Mouse (Mus musculus) MEL (cell line): ENCODE measurements around the gene Tagap. TPM values are rescaled to one million over a fixed set of nuclear protein-coding genes. Genes with fewer than 3 reads are reported as not detected.

Experiments used
- DNase-seq: peaks from one replicate; pipeline ENCODE4 v3.0.0; 2011; ENCODE audit warnings: low read depth, low spot score
- H3K27ac ChIP-seq: 2 replicates; pipeline ENCODE4 v1.5.1; 2012; ENCODE audit warnings: low read depth, mild to moderate bottlenecking, control low read depth, low read length, moderate library complexity; ENCODE audit not compliant: control insufficient read depth
- H3K27me3 ChIP-seq, 2 experiments: fragments of 150-350 bp in 1 of 2; sonication (generic) in 1 of 2; 2 replicates each; pipeline ENCODE4 v1.6.1; 2012; ENCODE audit warnings: low read length in 2 of 2, mild to moderate bottlenecking in 2 of 2, improper control_type of control experiment in 1 of 2, moderate library complexity in 1 of 2; ENCODE audit not compliant: insufficient read depth in 2 of 2, control insufficient read depth in 1 of 2
- H3K36me3 ChIP-seq, 2 experiments: 2 replicates each; pipeline ENCODE4 v1.6.1; 2012 to 2014; ENCODE audit warnings: low read length in 2 of 2, improper control_type of control experiment in 1 of 2, inconsistent platforms in 1 of 2, mild to moderate bottlenecking in 1 of 2; ENCODE audit not compliant: insufficient read depth in 2 of 2, control insufficient read depth in 1 of 2
- H3K4me1 ChIP-seq, 2 experiments: fragments of 150-350 bp in 1 of 2; sonication (generic) in 1 of 2; 2 replicates each; pipeline ENCODE4 v1.6.1; 2012; ENCODE audit warnings: low read length in 2 of 2, improper control_type of control experiment in 1 of 2, mild to moderate bottlenecking in 1 of 2; ENCODE audit not compliant: insufficient read depth in 2 of 2, control insufficient read depth in 1 of 2
- H3K4me3 ChIP-seq, 2 experiments: fragments of 150-350 bp in 1 of 2; sonication (generic) in 1 of 2; 2 replicates each; pipeline ENCODE4 v1.5.1; 2012; ENCODE audit warnings: low read depth in 2 of 2, low read length in 2 of 2, mild to moderate bottlenecking in 2 of 2, moderate library complexity in 2 of 2, control low read depth in 1 of 2, improper control_type of control experiment in 1 of 2; ENCODE audit not compliant: control insufficient read depth in 1 of 2, insufficient read depth in 1 of 2
- H3K79me2 ChIP-seq: 2 replicates; pipeline ENCODE4 v1.6.1; 2012; ENCODE audit warnings: mild to moderate bottlenecking, low read length, moderate library complexity; ENCODE audit not compliant: control insufficient read depth, poor library complexity, insufficient read depth
- H3K9ac ChIP-seq: 2 replicates; pipeline ENCODE4 v1.6.1; 2012; ENCODE audit warnings: low read depth, mild to moderate bottlenecking, control low read depth, low read length, moderate library complexity; ENCODE audit not compliant: control insufficient read depth, poor library complexity, severe bottlenecking
- H3K9me3 ChIP-seq: fragments of 150-350 bp; sonication (generic); replicated peaks from 2 replicates; pipeline ENCODE4 v1.6.1; 2012; ENCODE audit warnings: mild to moderate bottlenecking, low read length, improper control_type of control experiment, moderate library complexity; ENCODE audit not compliant: insufficient read depth
- CHD1 ChIP-seq: IDR thresholded peaks from 2 replicates; pipeline ENCODE4 v1.6.1; 2012; ENCODE audit warnings: low read depth, mild to moderate bottlenecking, inconsistent platforms, low read length, improper control_type of control experiment
- E2F4 ChIP-seq: IDR thresholded peaks from 2 replicates; pipeline ENCODE4 v1.6.1; 2011; ENCODE audit warnings: low read depth, low read length, improper control_type of control experiment, borderline replicate concordance
- EP300 ChIP-seq, 2 experiments: IDR thresholded peaks; 2 replicates each; pipeline ENCODE4 v1.6.1; 2011; ENCODE audit warnings: improper control_type of control experiment in 2 of 2, low read length in 2 of 2, low read depth in 1 of 2, mild to moderate bottlenecking in 1 of 2
- ETS1 ChIP-seq: IDR thresholded peaks from 2 replicates; pipeline ENCODE4 v1.6.1; 2012; ENCODE audit warnings: low read depth, mild to moderate bottlenecking, inconsistent platforms, low read length, improper control_type of control experiment, moderate library complexity
- GABPA ChIP-seq: IDR thresholded peaks from 2 replicates; pipeline ENCODE4 v1.6.1; 2012; ENCODE audit warnings: low read depth, mild to moderate bottlenecking, inconsistent platforms, low read length, improper control_type of control experiment, moderate library complexity
- GATA1 ChIP-seq: IDR thresholded peaks from 2 replicates; pipeline ENCODE4 v1.6.1; 2011; ENCODE audit warnings: low read depth, low read length, improper control_type of control experiment
- HCFC1 ChIP-seq: IDR thresholded peaks from 2 replicates; pipeline ENCODE4 v1.6.1; 2012; ENCODE audit warnings: low read depth, mild to moderate bottlenecking, inconsistent platforms, low read length, improper control_type of control experiment, moderate library complexity
- KAT2A ChIP-seq: conservative IDR thresholded peaks from 2 replicates; pipeline ENCODE4 v1.6.1; 2012; ENCODE audit warnings: low read depth, low read length, improper control_type of control experiment, inconsistent platforms
- MAX ChIP-seq: IDR thresholded peaks from 2 replicates; pipeline ENCODE4 v1.6.1; 2011; ENCODE audit warnings: low read length, improper control_type of control experiment
- MAZ ChIP-seq: IDR thresholded peaks from 2 replicates; pipeline ENCODE4 v1.6.1; 2012; ENCODE audit warnings: low read depth, mild to moderate bottlenecking, inconsistent platforms, low read length, improper control_type of control experiment
- MEF2A ChIP-seq: IDR thresholded peaks from 2 replicates; pipeline ENCODE4 v1.6.1; 2014; ENCODE audit warnings: low read depth, mild to moderate bottlenecking, inconsistent platforms, low read length, improper control_type of control experiment; ENCODE audit not compliant: poor library complexity, insufficient replicate concordance, severe bottlenecking; ENCODE audit errors: extremely low read depth
- MYB ChIP-seq: IDR thresholded peaks from 2 replicates; pipeline ENCODE4 v1.6.1; 2011; ENCODE audit warnings: mild to moderate bottlenecking, low read depth, low read length, improper control_type of control experiment
- MYC ChIP-seq: IDR thresholded peaks from 2 replicates; pipeline ENCODE4 v1.6.1; 2011; ENCODE audit warnings: low read depth, mild to moderate bottlenecking, low read length, improper control_type of control experiment, moderate library complexity
- NRF1 ChIP-seq: IDR thresholded peaks from 2 replicates; pipeline ENCODE4 v1.6.1; 2014; ENCODE audit warnings: low read depth, mild to moderate bottlenecking, inconsistent platforms, low read length, improper control_type of control experiment, moderate library complexity; ENCODE audit not compliant: poor library complexity, insufficient read depth, severe bottlenecking
- RAD21 ChIP-seq: IDR thresholded peaks from 2 replicates; pipeline ENCODE4 v1.6.1; 2011; ENCODE audit warnings: mild to moderate bottlenecking, low read depth, low read length, improper control_type of control experiment
- RCOR1 ChIP-seq: IDR thresholded peaks from 2 replicates; pipeline ENCODE4 v1.6.1; 2012; ENCODE audit warnings: low read depth, mild to moderate bottlenecking, inconsistent platforms, low read length, improper control_type of control experiment
- SIN3A ChIP-seq: IDR thresholded peaks from 2 replicates; pipeline ENCODE4 v1.6.1; 2012; ENCODE audit warnings: low read length, improper control_type of control experiment, inconsistent platforms
- SMC3 ChIP-seq: IDR thresholded peaks from 2 replicates; pipeline ENCODE4 v1.6.1; 2011; ENCODE audit warnings: low read depth, low read length, improper control_type of control experiment
- TAL1 ChIP-seq: IDR thresholded peaks from 2 replicates; pipeline ENCODE4 v1.6.1; 2012; ENCODE audit warnings: mild to moderate bottlenecking, inconsistent platforms, low read length, moderate library complexity, mixed read lengths
- TBP ChIP-seq: IDR thresholded peaks from 2 replicates; pipeline ENCODE4 v1.8.0; 2011; ENCODE audit warnings: low read depth, low read length, improper control_type of control experiment
- USF1 ChIP-seq: IDR thresholded peaks from 2 replicates; pipeline ENCODE4 v1.6.1; 2014; ENCODE audit warnings: low read depth, mild to moderate bottlenecking, inconsistent platforms, low read length, improper control_type of control experiment, moderate library complexity
- ZNF384 ChIP-seq: IDR thresholded peaks from 2 replicates; pipeline ENCODE4 v1.6.1; 2012; ENCODE audit warnings: low read depth, mild to moderate bottlenecking, inconsistent platforms, low read length, improper control_type of control experiment
- polyA plus RNA-seq, 2 experiments: library from polyadenylated mRNA; stranded (reverse) in 1 of 2; unstranded in 1 of 2; fragments of >175 nt in 1 of 2; fragments of >200 nt in 1 of 2; gene quantifications; 2 replicates each; pipeline versions ENCODE4 v1.2.1 to v1.2.4; 2012; ENCODE audit warnings: low replicate concordance in 2 of 2, low read depth in 1 of 2; ENCODE audit not compliant: insufficient read length in 2 of 2, insufficient read depth in 1 of 2, missing spikeins in 1 of 2
- total RNA-seq: library from RNA; depleted of rRNA; stranded (reverse); fragments of 300-350 nt; gene quantifications from 2 replicates; pipeline ENCODE4 v1.2.3, GENCODE M21; 2012

Tagap gene
- total and polyA plus RNA-seq, 3 experiments = 4.3 to 4.5 TPM; not detected in 1

- TF ChIP-seq GATA1 (no peak), TAL1 (no peak), EP300 (IDR thresholded peaks at IDR 0.05; ENCODE audit: low read depth in 1 of 2, low read length in 2 of 2) (no peak), HCFC1 (no peak), MEF2A (no peak), MAX (no peak), SIN3A (no peak), SMC3 (no peak), KAT2A (no peak), GABPA (no peak), NRF1 (no peak)
- TF ChIP-seq, all 39 proteins: peak for 0
- H3K79me2 ChIP-seq = no peaks in the 10 kb centered on the region
- no peak overlapping the region for H3K4me3 ChIP-seq
- no peak overlapping the region for H3K9ac ChIP-seq
- peaks cover 4 to 17% of the 10 kb centered on the region in 2 experiments for H3K4me1 ChIP-seq
- no peaks in the 10 kb centered on the region for H3K9me3 ChIP-seq
- H3K27me3 ChIP-seq = peaks cover 0 to 2% of the 10 kb centered on the region in 2 experiments; a peak in 2 of 4 replicates
- no peak overlapping the region for H3K27ac ChIP-seq
- no peak for DNase-seq
- H3K36me3 ChIP-seq = peaks cover 0 to 13% of the 10 kb centered on the region in 2 experiments; a peak in 2 of 4 replicates
These were observed 10.0 kb upstream of the Tagap start for GRCm38 (mm10) chr17:7915791-7916190.

GRCm38 (mm10) chr17:7916782-7917574, 8.8 kb upstream of the Tagap start:
- peak; percentile 75 for DNase-seq
- H3K36me3 ChIP-seq = peaks cover 0 to 13% of the 10 kb centered on the region in 2 experiments; a peak in 2 of 4 replicates
- H3K4me3 ChIP-seq = peak overlapping the region in 1 of 2 experiments; percentile 11; a peak in 2 of 4 replicates
- TF ChIP-seq MYC (no peak), USF1 (peak; percentile 31; the same call in 1 of the 2 replicates), TBP (0 out of 2 replicates have a peak, but pooled peaks have one; percentile 12), ZNF384 (no peak), MAZ (0 out of 2 replicates have a peak, but pooled peaks have one; percentile 37), MYB (no peak), RCOR1 (0 out of 2 replicates have a peak, but pooled peaks have one; percentile 11), CHD1 (no peak), SIN3A (0 out of 2 replicates have a peak, but pooled peaks have one; percentile 9), RAD21 (no peak), GATA1 (peak; percentile 61), ETS1 (0 out of 2 replicates have a peak, but pooled peaks have one; percentile 3), HCFC1 (no peak), E2F4 (no peak)
- no peaks in the 10 kb centered on the region; a peak in 1 of 4 replicates for H3K27me3 ChIP-seq
- no peaks in the 10 kb centered on the region for H3K79me2 ChIP-seq
- H3K9ac ChIP-seq = peak overlapping the region; percentile 21; the same call in 1 of the 2 replicates
- H3K27ac ChIP-seq = peak overlapping the region; percentile 58
- H3K4me1 ChIP-seq = peaks cover 4 to 17% of the 10 kb centered on the region in 2 experiments
- no peaks in the 10 kb centered on the region for H3K9me3 ChIP-seq
